Mouse (Mus musculus) heart, adult 2 months (tissue): ENCODE results near the gene Eps8l1.

ENCODE experiments used
- CTCF ChIP-seq: fragments of 200-600 bp; IDR thresholded peaks from 2 replicates; pipeline ENCODE4 v1.8.1; 2022; ENCODE audit warnings: antibody characterized with exemption, mild to moderate bottlenecking, moderate library complexity
- EP300 ChIP-seq: fragments of 200-500 bp; IDR thresholded peaks from 2 replicates; pipeline ENCODE4 v1.6.1; 2011; ENCODE audit warnings: low read depth, low read length, control low read depth; ENCODE audit not compliant: insufficient read depth
- POLR2A ChIP-seq: fragments of 200-500 bp; IDR thresholded peaks from 2 replicates; pipeline ENCODE4 v1.6.1; 2011; ENCODE audit warnings: mild to moderate bottlenecking, low read depth, low read length, control low read depth; ENCODE audit not compliant: insufficient read depth

DNA sequence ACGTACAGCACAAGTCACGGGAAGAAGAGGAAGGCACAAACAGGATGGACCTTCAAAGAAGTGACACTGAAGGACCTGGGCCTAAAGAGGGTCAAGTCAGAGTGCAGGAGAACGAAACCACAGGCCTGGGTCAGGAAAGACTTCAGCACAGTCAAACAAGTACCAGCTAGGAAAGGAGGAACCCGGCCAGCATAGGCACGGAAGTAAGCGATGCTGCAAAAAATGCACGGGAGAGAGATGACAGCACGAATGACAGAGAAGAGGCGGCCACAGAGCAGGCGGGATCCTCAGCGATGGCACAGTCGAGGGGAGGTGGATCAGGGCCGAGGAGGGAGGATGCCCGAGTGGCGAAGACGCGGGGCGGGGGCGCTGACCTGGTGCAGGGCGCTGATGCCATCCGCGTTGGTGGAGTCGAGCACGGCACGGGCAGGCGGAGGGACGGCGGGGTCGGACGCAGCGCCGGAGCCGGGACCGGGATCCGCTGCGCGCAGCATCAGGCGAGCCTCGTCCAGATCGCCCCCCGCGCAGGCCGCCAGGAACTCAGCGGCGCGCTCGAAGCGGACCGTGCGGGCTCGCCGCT is 40.5 kb downstream of the Eps8l1 start:
- no peak for TF ChIP-seq CTCF
- TF ChIP-seq POLR2A: no peak
- TF ChIP-seq EP300: no peak
